Mouse (Mus musculus): ENCODE data around the gene Hoxc5.

GRCm38 (mm10) chr15:103060021-103060340 lies 92.7 kb downstream of the Hoxc5 start:
- no peak for TF ChIP-seq CTCF (IDR thresholded peaks at IDR 0.05; ENCODE audit: borderline replicate concordance, insufficient read depth, low read length)
- TF ChIP-seq POLR2A (IDR thresholded peaks at IDR 0.05; ENCODE audit: low read depth, low read length), result no peak
